Mouse (Mus musculus) thymus, adult 2 months (tissue): Measurements from ENCODE around the gene Pptc7. TPM values are rescaled to one million over a fixed set of nuclear protein-coding genes. Genes with fewer than 3 reads are reported as not detected.
A peak's percentile ranks its signal among the peaks of the same experiment; 100 is the strongest.
"Not testable (repeated sequence)": the region's sequence is repeated elsewhere in the genome, so short reads cannot be mapped to it uniquely, and the experiment has no call there.

Source experiments
- DNase-seq: peaks from one replicate; pipeline ENCODE4 v3.0.0; 2021
- H3K27ac ChIP-seq: fragments of 200-500 bp; 2 replicates; pipeline ENCODE4 v1.5.1; 2012; ENCODE audit warnings: low read length, control low read depth; ENCODE audit not compliant: control insufficient read depth, insufficient read depth
- H3K27me3 ChIP-seq: fragments of 200-500 bp; 2 replicates; pipeline ENCODE4 v1.6.1; 2012; ENCODE audit warnings: mild to moderate bottlenecking, low read length, moderate library complexity, mixed read lengths; ENCODE audit not compliant: control insufficient read depth, insufficient read depth
- H3K36me3 ChIP-seq: fragments of 200-500 bp; 2 replicates; pipeline ENCODE4 v1.6.1; 2012; ENCODE audit warnings: mild to moderate bottlenecking, low read length, moderate library complexity; ENCODE audit not compliant: control insufficient read depth, insufficient read depth
- H3K4me1 ChIP-seq: fragments of 200-500 bp; replicated peaks from 2 replicates; pipeline ENCODE4 v1.6.1; 2012; ENCODE audit warnings: low read length; ENCODE audit not compliant: control insufficient read depth, insufficient read depth
- H3K4me3 ChIP-seq: fragments of 200-500 bp; 2 replicates; pipeline ENCODE4 v1.5.1; 2012; ENCODE audit warnings: mild to moderate bottlenecking, low read length, control low read depth, moderate library complexity; ENCODE audit not compliant: control insufficient read depth, insufficient read depth
- CTCF ChIP-seq: fragments of 200-500 bp; IDR thresholded peaks from 2 replicates; pipeline ENCODE4 v1.5.1; 2012; ENCODE audit warnings: mild to moderate bottlenecking, control low read depth, low read length, moderate library complexity, borderline replicate concordance; ENCODE audit not compliant: control insufficient read depth, poor library complexity, insufficient read depth; ENCODE audit errors: extremely low read depth
- POLR2A ChIP-seq: fragments of 200-500 bp; IDR thresholded peaks from 2 replicates; pipeline ENCODE4 v1.6.1; 2012; ENCODE audit warnings: mild to moderate bottlenecking, low read length, control low read depth, moderate library complexity; ENCODE audit not compliant: control insufficient read depth, poor library complexity, insufficient read depth; ENCODE audit errors: extremely low read depth
- WGBS: fragments of 180-500 bp; shearing (Covaris S2); methylation state at CpG from one replicate; pipeline ENCODE4 v1.1.7; 2018; 5-methylcytosine and 5-hydroxymethylcytosine counted together
- polyA plus RNA-seq: library from polyadenylated mRNA; depleted of rRNA; stranded (reverse); fragments of >200 nt; gene quantifications from 2 replicates; pipeline ENCODE4 v1.2.3, GENCODE M21; 2012

Pptc7 gene
- polyA plus RNA-seq, 1 experiment, result 78.8 TPM

- peak overlapping the region; percentile 5; the same call in 1 of the 2 replicates for H3K4me3 ChIP-seq
- H3K4me1 ChIP-seq, result peaks cover 70% of the 10 kb centered on the region
- H3K36me3 ChIP-seq, result peaks cover 9% of the 10 kb centered on the region
These were observed 31.0 kb downstream of the Pptc7 start for GRCm38 (mm10) chr5:122314966-122315667.

GRCm38 (mm10) chr5:122317329-122318045, 33.3 kb downstream of the Pptc7 start:
- DNase-seq, result peak; percentile 75
- Histone ChIP-seq H3K4me3 (peak overlapping the region; percentile 17), H3K36me3 (peaks cover 30% of the 10 kb centered on the region), H3K4me1 (peaks cover 57% of the 10 kb centered on the region), H3K27me3 (no peaks in the 10 kb centered on the region), H3K27ac (peak overlapping the region; percentile 94)
- TF ChIP-seq POLR2A (no peak; the same call in 1 of the 2 replicates), CTCF (no peak)
- WGBS, result 13% methylated on average over 11 of the region's 11 CpGs

More at GRCm38 (mm10) chr5:122314966-122315667, 31.0 kb downstream of the Pptc7 start:
- no peaks in the 10 kb centered on the region for H3K27me3 ChIP-seq
- 2% methylated on average over 20 of the region's 20 CpGs for WGBS
- DNase-seq, result peak; percentile 58
- H3K27ac ChIP-seq, result peak overlapping the region; percentile 78
- TF ChIP-seq POLR2A (no peak), CTCF (no peak)

DNA sequence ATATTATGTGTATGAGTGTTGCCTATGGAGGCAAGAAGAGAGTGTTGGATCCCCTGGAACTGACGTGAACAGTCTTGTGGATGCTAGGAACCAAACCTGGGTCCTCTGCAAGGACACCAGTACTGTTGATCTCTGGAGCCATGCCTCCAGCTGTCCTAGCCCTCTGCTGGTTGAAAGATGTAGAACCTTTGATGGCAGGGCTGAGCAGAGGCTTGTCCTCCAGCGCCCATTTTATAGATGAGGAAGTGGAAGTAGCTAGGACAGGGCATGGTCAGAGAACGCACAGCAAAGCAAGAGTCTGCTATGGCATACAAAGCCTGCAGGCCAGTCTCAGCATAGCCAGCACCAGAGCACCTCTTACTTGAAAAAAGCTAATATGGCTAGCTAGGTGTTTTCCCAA, 33.9 kb downstream of the Pptc7 start:
- Histone ChIP-seq H3K36me3 (peaks cover 35% of the 10 kb centered on the region), H3K4me3 (no peak overlapping the region), H3K4me1 (peaks cover 51% of the 10 kb centered on the region), H3K27ac (peak overlapping the region; percentile 94), H3K27me3 (no peaks in the 10 kb centered on the region)
- DNase-seq, result peak; percentile 65
- WGBS, result 46% methylated on average over 3 of the region's 3 CpGs
- TF ChIP-seq CTCF, result peak; percentile 42; the same call in 1 of the 2 replicates
- TF ChIP-seq POLR2A, result no peak

- not testable (repeated sequence) for H3K4me3 ChIP-seq, H3K27me3 ChIP-seq, H3K27ac ChIP-seq, DNase-seq
- 91% methylated on average over 3 of the region's 3 CpGs for WGBS
- H3K36me3 ChIP-seq, result peaks cover 37% of the 10 kb centered on the region
- H3K4me1 ChIP-seq, result peaks cover 42% of the 10 kb centered on the region
These were observed 34.8 kb downstream of the Pptc7 start for GRCm38 (mm10) chr5:122318976-122319375.

DNA sequence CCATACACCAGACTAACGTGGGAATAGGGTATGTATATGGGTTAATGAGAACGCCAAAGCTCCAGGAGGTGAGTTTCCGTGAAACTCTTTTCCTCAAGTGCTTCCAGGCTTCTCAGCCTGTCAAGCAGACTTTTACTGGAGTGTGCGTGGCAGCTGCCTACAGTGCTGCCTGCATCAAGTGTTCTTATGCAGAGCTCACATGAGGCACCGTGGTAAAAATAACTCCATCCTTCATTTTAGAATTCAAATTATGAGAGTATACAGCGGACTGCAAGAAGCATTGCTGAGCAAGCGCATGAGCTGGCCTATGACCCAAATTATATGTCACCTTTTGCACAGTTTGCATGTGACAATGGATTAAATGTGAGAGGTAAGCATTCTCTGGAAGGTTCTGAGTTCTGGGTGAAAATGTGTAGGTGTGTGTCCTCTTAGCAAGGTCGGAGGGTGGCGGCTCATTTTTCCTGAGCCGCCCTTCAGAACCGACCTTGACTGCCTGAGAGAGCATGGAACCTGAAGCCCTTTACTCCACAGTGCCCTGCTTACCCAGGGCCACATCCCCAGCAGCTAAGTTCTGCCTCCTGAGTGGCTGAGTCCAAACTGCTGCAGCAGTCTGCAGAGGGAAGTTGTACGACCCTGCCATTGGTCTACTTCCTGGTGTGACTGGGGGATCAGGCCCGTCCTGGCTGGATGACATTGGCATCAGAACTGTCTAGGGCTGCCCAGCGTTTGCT, 35.5 kb downstream of the Pptc7 start:
- no peak for TF ChIP-seq CTCF
- no peak for TF ChIP-seq POLR2A
- 96% methylated on average over 14 of the region's 14 CpGs for WGBS
- H3K27ac ChIP-seq, result no peak overlapping the region
- peaks cover 38% of the 10 kb centered on the region for H3K4me1 ChIP-seq
- no peaks in the 10 kb centered on the region for H3K27me3 ChIP-seq
- peaks cover 44% of the 10 kb centered on the region for H3K36me3 ChIP-seq
- no peak overlapping the region for H3K4me3 ChIP-seq
- DNase-seq, result no peak

DNA sequence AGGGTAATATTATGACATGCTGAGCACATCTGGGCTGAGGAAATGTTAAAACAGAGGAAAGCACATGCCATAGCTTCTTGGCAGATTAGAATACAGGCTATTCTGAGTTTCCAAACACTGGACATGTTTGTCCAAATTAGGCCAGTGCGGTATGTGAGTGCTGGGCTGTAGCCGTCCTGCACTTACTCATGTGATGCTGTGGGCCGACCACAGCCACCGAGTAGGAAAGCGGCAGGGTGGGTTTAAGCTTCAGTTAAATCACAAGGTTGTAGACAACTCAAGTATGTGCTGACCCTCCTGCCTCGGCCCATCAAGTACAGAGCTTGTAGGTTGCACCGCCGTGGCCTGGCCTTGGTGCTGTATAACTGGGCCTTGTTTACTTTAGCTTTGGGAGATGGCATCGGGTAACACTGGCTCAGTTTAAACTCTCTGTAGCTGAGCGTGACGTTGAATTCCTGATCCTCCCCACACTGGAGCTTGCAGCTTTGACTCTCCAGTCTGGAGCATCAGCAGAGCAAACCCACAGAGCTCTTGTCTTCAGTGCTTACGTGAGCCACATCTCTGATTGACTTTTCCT, 36.1 kb downstream of the Pptc7 start:
- no peak for TF ChIP-seq CTCF
- H3K4me1 ChIP-seq, result peaks cover 32% of the 10 kb centered on the region
- no peak overlapping the region for H3K4me3 ChIP-seq
- H3K36me3 ChIP-seq, result peaks cover 50% of the 10 kb centered on the region
- no peak for DNase-seq
- no peak overlapping the region for H3K27ac ChIP-seq
- H3K27me3 ChIP-seq, result no peaks in the 10 kb centered on the region
- 95% methylated on average over 12 of the region's 12 CpGs for WGBS
